In the genomic region with DNA sequence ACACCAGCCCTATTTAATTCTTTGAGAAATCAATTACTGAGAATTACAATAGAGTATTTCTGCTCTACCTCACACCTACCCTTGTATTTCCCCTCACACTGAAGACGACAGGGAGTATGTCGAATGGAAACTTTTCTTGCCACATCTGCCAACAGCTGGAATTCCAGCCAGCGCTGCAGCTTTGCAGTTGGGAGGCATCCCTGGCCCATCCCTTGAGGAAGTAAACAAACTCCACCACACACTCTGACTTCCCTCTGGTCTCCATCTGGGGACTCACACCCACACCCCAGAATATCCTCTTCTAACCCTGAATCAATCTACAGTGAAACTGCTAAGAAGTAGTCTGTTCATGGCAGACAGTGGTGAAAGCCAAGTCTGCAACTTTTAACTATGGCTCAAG, we compare ENCODE assay signal across 16 mouse cellular contexts.
"Had no signal": no experiment of that assay in that cellular context is flagged by ENCODE, and none has a peak within 500 bp of the region (broad histone marks: within the 10 kb centered on the region; RNA-seq: fewer than 3 reads in every experiment).

No protein-coding gene starts in this region.

- H3K27me3 ChIP-seq: kidney, embryonic 15.5 days; limb, embryonic 13.5 days; midbrain, embryonic 15.5 days; neural tube, embryonic 13.5 days; stomach, embryonic 15.5 days had no signal

- H3K4me3 ChIP-seq: kidney, embryonic 15.5 days; limb, embryonic 13.5 days; midbrain, embryonic 10.5 days; midbrain, embryonic 15.5 days; neural tube, embryonic 13.5 days; stomach, embryonic 15.5 days had no signal

- H3K27ac ChIP-seq: kidney, embryonic 15.5 days; limb, embryonic 13.5 days; liver, embryonic 14.5 days; midbrain, embryonic 10.5 days; midbrain, embryonic 15.5 days; neural tube, embryonic 13.5 days; stomach, embryonic 15.5 days had no signal

- ATAC-seq: intestine, embryonic 16.5 days; midbrain, embryonic 15.5 days had no signal

- H3K4me1 ChIP-seq: kidney, embryonic 15.5 days; limb, embryonic 13.5 days; midbrain, embryonic 10.5 days; midbrain, embryonic 15.5 days; neural tube, embryonic 13.5 days; stomach, embryonic 15.5 days had no signal

- H3K4me2 ChIP-seq: kidney, embryonic 15.5 days; limb, embryonic 13.5 days; midbrain, embryonic 15.5 days; neural tube, embryonic 13.5 days; stomach, embryonic 15.5 days had no signal

- DNase-seq: kidney, adult 2 months; kidney, postnatal 14 days; layer of hippocampus, adult 9-11 months; layer of hippocampus, postnatal 36 days; retina, postnatal 1 day; right cerebral cortex, postnatal 4 days; thymus, adult 2 months; thymus, postnatal 25 days had no signal

- H3K9ac ChIP-seq: kidney, embryonic 15.5 days; limb, embryonic 13.5 days; liver, embryonic 14.5 days; midbrain, embryonic 15.5 days; neural tube, embryonic 13.5 days; stomach, embryonic 15.5 days had no signal

- H3K9me3 ChIP-seq: stomach, embryonic 15.5 days had no signal

- H3K36me3 ChIP-seq: kidney, embryonic 15.5 days; limb, embryonic 13.5 days; midbrain, embryonic 10.5 days; midbrain, embryonic 15.5 days; neural tube, embryonic 13.5 days; stomach, embryonic 15.5 days had no signal
